Mouse (Mus musculus): ENCODE measurements around the gene Hacd3.
"Not testable (repeated sequence)": the region's sequence is repeated elsewhere in the genome, so short reads cannot be mapped to it uniquely, and the experiment has no call there.

Gene Hacd3

DNA sequence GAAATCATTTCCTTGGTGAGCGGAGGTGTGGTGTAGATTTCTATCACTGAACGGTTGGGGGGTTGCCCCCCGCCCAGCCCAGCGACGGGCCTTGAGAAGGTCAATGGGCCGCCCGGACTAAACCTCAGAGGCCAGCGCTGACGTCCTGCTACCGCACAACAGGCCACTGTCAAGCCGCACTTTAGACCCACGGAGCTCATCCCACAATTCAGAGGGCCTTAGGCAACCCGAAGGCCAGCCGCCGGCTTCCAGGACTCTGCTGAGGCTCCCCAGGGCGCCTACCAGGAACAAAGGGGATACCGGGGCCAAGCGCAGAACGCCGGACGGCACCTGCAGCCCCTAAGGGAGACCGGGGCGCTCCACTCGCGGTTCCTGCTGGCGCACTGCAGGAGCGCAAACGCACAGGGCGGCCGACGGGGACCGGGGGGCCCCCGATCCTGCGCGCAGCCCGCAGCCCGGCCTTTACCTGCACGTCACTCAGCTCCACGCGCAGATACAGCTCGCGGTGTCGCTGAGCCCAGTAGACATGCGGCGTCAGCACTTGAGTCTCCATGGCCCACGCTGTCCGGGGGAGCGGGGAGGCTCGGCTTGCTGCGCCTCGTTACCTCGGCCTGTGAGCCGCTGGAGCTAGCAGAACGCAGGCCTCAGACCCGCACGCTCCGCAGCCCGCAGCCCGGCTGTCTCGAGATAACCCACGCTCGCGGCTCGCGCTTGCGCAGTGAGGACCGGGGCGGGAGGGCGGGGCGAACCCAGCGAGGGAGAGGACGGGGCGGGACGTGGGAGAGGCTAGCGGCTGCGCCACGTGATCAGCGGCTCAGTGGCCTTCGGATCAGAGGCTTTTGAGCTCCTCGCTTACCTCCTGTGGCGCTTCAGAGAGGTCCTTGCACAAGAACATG lies at the start of gene Hacd3:
Gene Hacd3, minus strand, starts transcription at position 703 of the 896 bp plus-strand sequence.
- DNase-seq (ENCODE audit: low spot score in 2 of 2), result peak; percentile 87 to 88

DNA sequence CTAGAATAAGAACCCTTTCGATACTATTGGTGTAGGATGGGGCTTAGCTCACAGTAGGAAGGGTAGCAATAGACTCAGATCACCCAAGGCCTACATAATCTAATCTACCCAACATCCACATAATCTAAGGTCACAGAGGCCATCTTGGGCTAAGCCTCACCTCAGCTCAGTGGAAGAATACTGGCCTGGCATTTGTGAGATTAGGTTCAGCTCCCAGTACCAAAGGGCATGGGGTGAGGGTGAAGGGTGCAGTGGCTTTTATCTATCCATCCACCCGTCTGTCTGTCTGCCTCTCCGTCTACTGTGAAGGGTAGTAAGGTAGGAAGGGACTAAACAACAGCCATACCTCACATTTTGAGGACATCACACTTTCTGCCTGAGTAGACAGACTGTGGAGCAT lies 49.1 kb upstream of the Hacd3 start:
- DNase-seq (ENCODE audit: low spot score in 2 of 2), result no peak

DNA sequence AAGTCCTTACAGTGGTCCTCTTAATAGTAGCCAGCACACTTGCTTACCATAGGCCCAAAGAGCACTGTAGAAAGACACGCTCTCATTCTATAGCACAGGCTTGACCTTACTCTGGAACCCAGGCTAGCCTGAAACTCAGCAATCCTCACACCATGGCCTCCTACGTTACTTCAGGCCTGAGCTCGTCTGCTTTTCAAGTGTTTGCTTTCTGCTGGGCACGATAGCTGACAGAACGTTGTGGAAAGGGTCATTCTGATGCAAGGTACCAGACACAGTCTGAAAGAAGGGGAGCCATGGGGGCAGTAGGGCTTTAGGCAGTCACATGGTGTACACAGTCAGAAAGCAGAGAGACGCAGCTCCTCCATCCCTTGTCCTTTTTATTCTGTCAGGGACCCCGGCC lies 42.8 kb upstream of the Hacd3 start:
- DNase-seq (ENCODE audit: low spot score in 2 of 2), result no peak

DNA sequence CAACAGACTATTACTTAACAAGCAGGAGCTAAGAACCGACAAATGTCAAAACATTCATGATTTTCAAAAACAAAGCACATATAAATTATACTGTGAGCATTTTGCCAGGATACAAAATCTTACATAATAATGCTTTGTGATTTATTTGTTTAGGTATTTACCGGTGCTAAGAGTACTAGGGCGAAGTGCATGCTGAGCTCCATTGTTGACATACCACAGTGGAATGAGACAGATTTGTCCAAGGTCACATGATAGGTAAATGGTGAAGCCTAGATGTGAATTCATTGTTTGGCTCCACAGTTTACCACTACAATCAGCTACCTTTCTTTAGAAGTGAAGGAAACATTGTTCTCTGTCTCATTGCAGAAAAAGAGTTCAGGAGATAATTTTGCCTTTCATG lies 29.5 kb upstream of the Hacd3 start:
- no peak for DNase-seq (ENCODE audit: low spot score in 2 of 2)

DNA sequence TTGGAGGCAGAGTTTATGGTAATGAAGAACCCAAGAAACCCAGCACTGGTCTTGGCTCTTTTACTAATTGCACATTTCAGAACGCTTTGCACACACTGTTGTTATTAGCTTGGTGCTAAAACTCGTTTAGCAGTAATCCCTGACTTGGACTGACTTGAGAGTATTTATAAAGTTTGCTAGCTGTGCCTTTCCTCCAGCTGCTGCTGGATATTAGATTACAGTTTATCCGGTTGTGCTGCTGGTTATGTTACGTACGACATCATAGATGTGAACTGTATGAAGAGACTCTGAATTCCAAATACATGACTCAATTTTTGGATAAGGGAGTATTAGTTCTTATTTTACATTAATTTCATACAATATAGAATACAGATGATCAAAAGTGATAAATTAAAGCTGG lies 27.9 kb upstream of the Hacd3 start:
- no peak for DNase-seq (ENCODE audit: low spot score in 2 of 2)

DNA sequence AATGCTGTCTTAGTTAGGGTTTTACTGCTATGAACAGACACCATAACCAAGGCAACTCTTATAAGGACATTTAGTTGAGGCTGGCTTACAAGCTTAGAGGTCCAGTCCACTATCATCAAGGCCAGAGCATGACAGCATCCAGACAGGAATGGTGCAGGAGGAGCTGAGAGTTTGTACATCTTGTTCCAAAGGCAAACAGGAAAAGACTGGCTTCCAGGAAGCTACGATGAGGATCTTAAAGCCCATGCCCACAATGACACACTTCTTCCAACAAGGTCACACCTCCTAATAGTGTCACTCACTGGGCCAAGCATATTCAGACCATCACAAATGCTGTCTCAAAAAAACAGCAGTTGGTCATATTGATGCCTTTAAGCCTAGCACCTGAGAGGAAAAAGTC lies 25.5 kb upstream of the Hacd3 start:
- no peak for DNase-seq (ENCODE audit: low spot score in 2 of 2)

DNA sequence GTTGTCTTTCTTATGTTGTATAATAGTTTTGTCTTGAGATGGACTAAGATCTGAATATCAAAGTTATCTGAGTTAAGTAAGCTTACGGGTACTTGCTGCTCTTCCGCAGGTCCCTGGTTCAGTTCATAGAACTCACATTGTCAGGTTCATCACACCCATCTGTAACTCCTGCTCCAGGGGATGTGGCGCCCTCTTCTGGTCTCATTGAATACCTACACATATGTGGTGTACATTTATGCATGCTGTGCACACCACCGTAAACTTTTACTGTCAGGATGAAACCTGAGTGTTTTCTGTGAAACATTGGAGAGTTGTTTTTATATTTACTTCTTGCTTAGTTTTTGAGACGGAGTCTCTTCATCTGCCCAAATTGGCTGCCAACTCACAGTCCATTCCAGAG lies 19.9 kb upstream of the Hacd3 start:
- DNase-seq (ENCODE audit: low spot score in 2 of 2), result no peak

DNA sequence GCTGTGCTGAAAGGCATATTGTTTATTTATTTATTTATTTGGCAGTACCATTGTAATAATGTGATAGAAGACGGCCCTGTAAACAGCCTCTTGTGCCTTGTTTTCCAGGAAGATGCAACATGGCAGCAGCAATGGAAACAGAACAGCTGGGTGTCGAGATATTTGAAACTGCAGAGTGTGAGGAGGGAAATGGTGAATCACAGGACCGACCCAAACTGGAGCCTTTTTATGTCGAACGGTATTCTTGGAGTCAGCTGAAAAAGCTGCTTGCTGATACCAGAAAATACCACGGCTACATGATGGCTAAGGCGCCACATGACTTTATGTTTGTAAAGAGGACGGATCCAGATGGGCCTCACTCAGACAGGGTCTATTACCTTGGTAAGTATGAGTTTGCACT lies 15.4 kb upstream of the Hacd3 start:
- DNase-seq (ENCODE audit: low spot score in 2 of 2), result no peak

DNA sequence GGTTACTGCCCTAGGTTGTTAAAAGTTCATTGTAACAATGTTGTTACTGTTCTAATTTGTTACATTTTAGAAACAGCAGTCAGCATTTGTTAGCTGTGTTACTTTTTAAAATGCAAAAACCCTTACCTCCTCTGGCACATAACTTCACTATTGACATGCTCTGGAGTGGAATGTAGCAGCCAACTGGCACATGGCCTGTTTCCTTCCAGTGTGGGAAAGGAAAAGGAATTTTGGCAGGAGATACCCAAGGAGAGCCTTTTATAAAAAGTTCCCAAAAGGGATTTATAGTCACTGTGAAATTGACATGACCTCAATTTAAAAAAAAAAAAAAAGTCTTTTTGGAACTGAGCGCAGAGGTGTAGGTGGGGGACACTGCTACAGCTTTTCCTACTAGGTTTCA lies 15.0 kb upstream of the Hacd3 start:
- DNase-seq (ENCODE audit: low spot score in 2 of 2), result peak in 1 of 2 experiments; percentile 37

DNA sequence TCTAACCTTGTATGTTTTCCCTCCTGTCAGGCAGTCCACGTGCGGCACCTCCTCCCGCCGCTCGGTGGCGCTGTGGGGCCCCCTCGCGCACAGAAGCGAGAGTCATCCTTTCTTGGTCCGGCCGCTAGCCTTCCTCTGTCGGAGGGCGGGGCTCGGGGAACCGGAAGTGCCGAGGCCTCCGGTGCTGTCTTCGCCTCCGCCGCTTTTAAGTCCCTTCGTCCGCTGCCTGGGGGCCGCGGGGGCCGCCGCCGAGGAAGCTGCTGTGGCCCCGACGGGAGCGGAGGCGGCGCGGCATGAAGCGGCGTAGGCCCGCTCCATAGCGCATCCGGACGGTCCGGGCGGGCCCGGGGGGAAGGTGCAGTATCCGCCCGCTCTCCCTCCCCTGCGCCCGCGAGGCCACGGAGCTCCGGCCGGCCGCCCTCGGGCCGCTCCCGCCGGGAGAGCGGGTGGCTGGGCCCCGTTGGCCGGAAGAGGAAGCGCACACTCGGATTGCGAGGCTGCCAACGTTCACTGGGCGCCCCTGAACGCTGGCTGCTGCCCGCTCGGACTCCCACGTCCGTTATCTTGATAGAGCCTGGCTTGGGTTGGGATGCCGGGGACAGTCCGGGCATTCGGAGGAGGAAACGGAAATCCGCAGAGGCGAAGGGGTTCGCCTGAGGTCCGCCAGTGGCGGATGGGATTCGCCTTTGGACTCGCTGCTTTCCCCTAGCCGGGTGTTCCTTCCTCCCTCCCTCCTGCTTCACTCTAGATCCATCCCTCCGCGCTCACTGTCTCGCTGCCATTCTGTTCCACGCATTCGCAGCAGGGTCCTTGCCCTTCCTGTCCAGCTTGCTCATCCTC lies 11.0 kb upstream of the Hacd3 start, which contains the start of gene Dpp8:
Gene Dpp8, plus strand, starts transcription at position 146 of the 840 bp plus-strand sequence.
- peak; percentile 89 for DNase-seq (ENCODE audit: low spot score in 2 of 2)

DNA sequence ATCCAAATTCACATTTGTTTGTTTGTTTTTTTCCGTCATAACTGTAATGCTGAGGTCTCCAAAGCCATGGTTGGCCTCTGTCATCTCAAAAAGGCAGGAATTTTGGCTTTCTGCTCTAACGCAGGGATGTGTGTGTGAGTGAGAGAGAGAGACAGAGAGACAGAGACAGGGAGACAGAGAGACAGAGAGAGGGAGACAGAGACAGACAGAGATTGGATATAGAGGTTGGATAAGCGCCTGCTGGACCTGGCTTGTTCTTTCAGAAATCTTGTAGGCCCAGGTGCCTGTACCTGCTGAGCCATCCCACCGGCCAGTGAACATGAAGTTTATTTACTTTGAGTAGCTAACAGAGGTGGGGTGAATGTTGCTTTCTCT lies 10.4 kb upstream of the Hacd3 start:
- no peak for DNase-seq (ENCODE audit: low spot score in 2 of 2)

DNA sequence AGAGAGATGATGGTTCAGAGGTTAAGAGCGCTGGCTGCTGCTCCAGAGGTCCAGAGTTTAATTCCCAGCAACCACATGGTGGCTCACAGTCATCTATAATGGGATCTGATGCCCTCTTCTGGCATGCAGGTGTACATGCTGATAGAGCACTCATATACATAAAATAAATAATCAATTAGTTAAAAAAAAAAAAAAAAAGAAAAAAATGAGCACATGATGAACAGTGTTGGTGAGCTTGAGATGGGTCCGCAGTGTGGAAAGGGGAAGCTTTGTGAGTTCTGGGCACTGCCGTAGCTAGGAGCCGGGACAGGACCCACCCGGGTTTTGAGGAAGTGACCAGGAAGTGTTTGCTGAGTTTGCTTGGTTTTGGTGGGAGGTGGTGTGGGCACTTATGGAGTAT lies 9.9 kb upstream of the Hacd3 start:
- DNase-seq (ENCODE audit: low spot score in 2 of 2), result not testable (repeated sequence)

DNA sequence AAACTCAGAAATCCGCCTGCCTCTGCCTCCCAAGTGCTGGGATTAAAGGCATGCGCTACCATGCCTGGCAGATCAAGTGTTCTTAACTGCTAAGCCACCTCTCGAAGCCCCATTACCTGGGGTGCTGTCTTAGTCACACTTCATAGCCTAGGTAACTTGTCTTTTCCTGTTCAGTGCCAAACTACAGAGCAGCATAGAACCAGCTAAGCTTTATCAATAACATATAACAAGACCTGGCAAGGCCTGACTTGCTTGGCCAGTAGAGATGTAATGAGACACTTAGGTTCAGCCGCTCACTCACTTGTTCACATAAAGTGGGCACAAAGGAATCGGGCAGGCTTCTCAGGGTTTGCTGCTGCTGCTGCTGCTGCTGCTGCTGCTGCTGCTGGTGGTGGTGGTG lies 6.8 kb upstream of the Hacd3 start:
- DNase-seq (ENCODE audit: low spot score in 2 of 2), result no peak

DNA sequence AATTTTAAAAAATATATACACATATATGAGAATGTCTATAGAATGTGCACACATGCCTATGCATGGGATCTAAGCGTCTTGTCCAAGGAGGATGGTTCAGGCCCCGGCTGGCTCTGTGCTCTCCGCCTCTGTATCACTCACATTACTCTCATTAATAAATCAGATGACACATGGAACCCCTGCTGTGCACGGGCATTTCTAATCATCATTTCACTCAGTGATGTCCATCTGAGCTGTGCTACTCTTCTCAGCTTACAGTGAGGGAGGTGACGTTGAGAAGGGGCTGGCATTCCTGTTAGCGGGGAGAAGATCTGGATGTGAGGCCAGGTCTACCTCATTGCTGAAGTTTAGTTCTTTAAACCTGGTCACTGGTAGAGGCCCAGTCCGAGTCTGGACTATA lies 5.7 kb upstream of the Hacd3 start:
- DNase-seq (ENCODE audit: low spot score in 2 of 2), result no peak

DNA sequence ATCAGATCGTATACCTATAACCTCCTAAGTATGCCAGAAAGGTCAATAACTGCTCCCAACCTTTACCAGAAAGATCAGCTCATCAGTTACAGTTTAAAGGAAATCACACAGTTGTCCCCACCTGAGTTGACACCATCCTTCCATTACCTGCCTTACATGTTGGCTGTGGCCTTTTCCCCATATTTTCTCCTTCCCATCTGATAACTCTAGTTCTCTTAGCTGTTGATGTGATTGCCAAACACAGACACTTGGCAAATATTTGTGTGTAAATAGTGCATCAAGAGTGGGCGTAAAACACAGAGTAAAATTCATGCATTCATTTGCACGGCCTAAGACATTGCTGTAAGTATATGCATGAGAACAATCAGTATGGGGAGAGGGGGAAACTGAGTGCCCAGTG lies 2.0 kb upstream of the Hacd3 start:
- DNase-seq (ENCODE audit: low spot score in 2 of 2), result no peak

DNA sequence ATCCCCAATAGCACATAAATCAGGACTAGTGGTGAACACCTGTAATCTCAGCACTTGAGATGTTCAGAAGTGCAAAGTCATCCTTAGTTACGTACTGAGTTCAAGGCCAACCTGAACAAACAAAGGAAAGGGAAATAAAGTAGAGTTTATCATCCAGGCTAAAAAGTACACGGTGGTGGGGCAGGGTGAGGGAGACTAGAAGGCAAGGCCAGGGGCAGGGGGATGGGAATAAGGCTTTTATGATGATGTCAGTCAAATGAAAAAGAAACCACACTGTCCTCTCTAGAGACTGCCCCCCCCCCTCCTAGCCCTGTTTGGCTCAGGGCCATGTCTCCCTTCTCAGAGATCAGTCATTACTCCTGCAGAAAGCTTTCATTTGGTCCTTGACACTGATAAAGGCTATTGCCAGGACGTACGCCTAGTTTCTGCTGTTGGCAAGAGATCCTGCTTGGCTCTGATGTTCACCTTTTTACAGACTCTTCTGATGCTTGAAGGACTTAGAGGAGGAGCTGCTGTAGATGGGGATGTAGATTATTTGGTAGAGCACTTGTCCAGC lies 1.2 kb upstream of the Hacd3 start:
- no peak for DNase-seq (ENCODE audit: low spot score in 2 of 2)

DNA sequence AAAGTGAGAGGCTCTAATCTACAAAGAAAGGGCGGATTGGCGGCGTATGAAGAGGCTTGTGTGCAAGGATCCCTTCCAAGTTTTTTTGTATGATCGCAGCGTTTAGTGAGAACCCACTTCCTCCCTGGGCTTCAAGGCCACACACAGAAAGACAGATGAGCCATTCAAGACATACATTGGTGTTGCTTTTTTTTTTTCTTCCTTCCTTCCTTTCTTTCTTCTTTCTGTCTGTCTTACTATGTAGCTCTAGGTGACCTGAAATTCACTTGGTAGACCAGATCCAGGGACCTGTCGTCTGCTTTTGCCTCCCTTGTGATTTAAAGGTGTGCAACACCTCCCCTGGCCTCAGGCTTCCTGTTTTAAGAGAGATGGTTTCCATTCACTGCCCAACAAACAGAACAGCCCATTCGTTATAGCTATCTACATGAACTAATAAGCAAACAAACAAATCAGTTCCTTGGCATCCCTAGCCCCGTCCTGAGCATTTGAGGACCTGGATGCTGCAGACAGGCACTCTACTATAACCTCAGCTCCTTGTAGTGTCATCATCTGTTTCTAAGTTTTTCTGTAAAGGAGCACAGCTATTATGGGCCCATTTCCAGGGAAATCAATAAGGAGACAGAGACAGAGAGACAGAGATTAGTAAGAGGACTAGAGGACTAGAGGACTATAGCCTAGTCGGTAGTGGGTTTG lies 540 bp upstream of the Hacd3 start:
- DNase-seq (ENCODE audit: low spot score in 2 of 2), result no peak

DNA sequence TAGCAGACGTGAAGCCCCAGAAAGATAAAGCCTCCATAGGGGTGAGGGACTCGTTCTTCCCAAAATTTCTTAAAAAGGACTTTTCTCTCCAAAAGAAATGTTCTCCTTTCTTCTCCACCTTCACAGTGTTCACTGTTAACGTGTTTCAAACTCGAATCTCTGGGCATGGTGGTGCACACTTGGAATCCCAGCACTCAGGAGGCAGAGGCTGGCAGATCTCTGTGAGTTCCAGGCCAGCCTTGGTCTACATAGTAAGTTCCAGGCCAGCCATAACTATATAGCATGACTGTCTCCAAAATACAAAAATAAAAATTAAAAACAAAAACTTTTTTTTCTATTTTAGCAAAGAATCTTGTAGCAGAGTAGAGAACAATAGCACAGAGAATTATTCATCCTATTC lies 1.4 kb downstream of the Hacd3 start:
- DNase-seq (ENCODE audit: low spot score in 2 of 2), result no peak

DNA sequence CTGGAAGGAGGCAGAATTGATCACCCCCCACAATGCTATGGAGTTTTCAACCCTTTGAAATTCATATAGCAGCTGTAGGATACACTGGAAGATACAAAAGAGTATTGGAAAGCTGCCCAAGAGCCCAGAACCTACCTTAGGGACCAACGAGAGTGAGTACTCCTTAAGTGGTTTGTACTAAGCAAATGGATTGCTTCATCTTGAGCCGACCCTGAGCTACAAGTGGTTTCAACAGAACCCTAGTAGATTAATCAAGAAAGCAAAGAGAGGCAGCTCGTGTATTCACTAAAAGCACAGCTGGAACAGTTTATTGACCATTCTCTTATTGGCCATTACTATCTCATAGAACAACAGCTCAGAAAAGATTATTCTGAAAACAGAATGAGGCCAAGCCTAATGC lies 2.3 kb downstream of the Hacd3 start:
- DNase-seq (ENCODE audit: low spot score in 2 of 2), result no peak

DNA sequence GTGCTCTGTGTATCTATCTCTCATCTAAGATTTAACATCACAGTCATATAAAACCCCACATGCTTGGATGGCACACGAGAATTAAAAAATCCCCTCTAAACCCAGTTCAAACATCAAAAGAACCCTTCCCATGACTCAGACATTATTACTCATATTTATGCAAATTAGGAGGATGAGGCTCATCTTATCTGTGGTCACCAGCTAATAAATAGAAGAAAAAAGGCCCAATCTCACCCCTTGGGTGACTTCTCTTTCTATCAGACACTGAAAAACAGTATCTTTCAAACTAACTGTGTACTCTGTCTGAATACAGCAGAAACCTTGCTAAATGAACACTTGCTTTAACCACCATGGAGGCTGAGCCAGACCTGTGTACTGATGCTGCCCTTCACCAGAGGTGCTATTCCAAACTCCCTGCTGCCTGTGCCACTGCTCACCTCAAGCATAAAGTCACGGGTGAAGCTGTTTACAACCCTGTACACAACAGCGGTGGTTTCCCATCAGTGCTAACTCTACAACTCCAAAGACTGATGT lies 2.8 kb downstream of the Hacd3 start:
- DNase-seq (ENCODE audit: low spot score in 2 of 2), result no peak

DNA sequence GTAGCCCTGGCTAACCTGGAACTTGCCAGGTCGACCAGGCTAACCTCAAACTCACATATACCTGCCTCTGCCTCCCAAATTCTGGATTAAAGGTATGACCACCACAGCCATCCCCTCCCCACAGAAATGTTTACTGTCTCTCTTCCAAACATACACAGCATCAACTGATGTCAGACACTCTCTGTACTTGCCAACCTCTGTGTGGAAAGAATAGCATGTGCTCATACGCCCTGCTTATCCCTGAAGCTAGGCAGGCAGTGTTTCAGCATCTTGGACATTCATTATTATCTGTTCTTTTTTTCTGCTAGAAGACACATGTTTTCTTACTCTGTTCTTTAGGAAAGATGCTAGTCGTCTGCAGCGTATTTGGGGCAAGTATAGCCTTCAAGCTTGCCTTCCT lies 3.6 kb downstream of the Hacd3 start:
- no peak for DNase-seq (ENCODE audit: low spot score in 2 of 2)
